Mouse (Mus musculus) spleen, adult 2 months (tissue): ENCODE data around the gene Fbrsl1.

Experiments used
- CTCF ChIP-seq: fragments of 200-500 bp; IDR thresholded peaks from 2 replicates; pipeline ENCODE4 v1.5.1; 2011; ENCODE audit warnings: mild to moderate bottlenecking, inconsistent platforms; ENCODE audit not compliant: insufficient read depth, insufficient read length, insufficient replicate concordance; ENCODE audit errors: extremely low read depth
- POLR2A ChIP-seq: fragments of 200-500 bp; IDR thresholded peaks from 2 replicates; pipeline ENCODE4 v1.6.1; 2011; ENCODE audit warnings: low read depth, low read length, inconsistent platforms

DNA sequence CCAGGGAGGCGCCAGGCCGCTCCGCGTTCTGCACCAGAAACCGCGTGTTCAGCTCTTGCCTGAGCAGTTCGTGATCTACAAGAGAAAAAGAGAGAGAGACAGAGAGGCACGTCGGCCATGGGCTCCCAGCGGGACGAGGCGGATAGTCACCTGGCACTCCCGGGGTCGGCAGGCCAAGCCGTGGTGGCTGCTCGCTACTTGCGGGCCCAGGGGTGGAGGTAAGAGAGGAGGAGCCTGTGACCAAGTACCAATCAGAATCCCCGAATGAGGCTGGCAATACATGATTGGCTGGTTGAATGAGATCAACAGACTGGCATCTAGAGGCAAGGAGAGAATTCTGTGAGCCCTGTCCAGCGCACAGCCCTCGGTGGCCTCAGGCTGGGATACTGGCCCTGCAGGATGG lies 70.1 kb downstream of the Fbrsl1 start:
- no peak for TF ChIP-seq POLR2A
- TF ChIP-seq CTCF = no peak
